Mouse (Mus musculus): ENCODE measurements around the gene Nsd2. TPM values are rescaled to one million over a fixed set of nuclear protein-coding genes. Genes with fewer than 3 reads are reported as not detected.
A peak's percentile ranks its signal among the peaks of the same experiment; 100 is the strongest.
"Not testable (repeated sequence)": the region's sequence is repeated elsewhere in the genome, so short reads cannot be mapped to it uniquely, and the experiment has no call there.

Nsd2 gene
- polyA plus RNA-seq, 1 experiment from 2014 or later, result 115 TPM

- Histone ChIP-seq H3K27me3 (no peaks in the 10 kb centered on the region), H3K27ac (replicated peaks) (peak within 1 kb of the TSS; percentile 92), H3K36me3 (peaks cover 12% of the 10 kb centered on the region; the same call in 1 of the 2 replicates), H3K9ac (replicated peaks) (peak within 1 kb of the TSS; percentile 89), H3K9me3 (peaks cover 11% of the 10 kb centered on the region; the same call in 1 of the 2 replicates), H3K4me1 (peaks cover 28% of the 10 kb centered on the region), H3K4me2 (replicated peaks) (peak within 1 kb of the TSS; percentile 68), H3K4me3 (peak within 1 kb of the TSS; percentile 87)
- peak; percentile 95 for ATAC-seq (ENCODE audit: low FRiP score, low read depth)
- under 1% methylated on average over 59 of the region's 61 CpGs for WGBS
Observed at GRCm38 (mm10) chr5:33936120-33936707, 115.7 kb downstream of the Nsd2 start, which contains the start of gene Nelfa. Nelfa (minus strand) TSS chr5:33936413.

GRCm38 (mm10) chr5:33937230-33937629 is 116.7 kb downstream of the Nsd2 start:
- H3K9me3 ChIP-seq, result peaks cover 19% of the 10 kb centered on the region
- H3K36me3 ChIP-seq, result 0 out of 2 replicates have a peak, but pooled peaks cover 8% of the 10 kb centered on the region
- H3K4me2 ChIP-seq (replicated peaks), result peak overlapping the region; percentile 68
- H3K4me1 ChIP-seq, result peaks cover 28% of the 10 kb centered on the region
- peak overlapping the region; percentile 63; the same call in 1 of the 2 replicates for H3K9ac ChIP-seq (replicated peaks)
- H3K4me3 ChIP-seq, result peak overlapping the region; percentile 87
- no peak overlapping the region for H3K27ac ChIP-seq (replicated peaks)
- 90% methylated on average over 2 of the region's 2 CpGs for WGBS
- H3K27me3 ChIP-seq, result no peaks in the 10 kb centered on the region
- ATAC-seq (ENCODE audit: low FRiP score, low read depth), result no peak

GRCm38 (mm10) chr5:33938448-33938847 is 117.9 kb downstream of the Nsd2 start:
- H3K4me2 ChIP-seq (replicated peaks), result no peak overlapping the region
- H3K27ac ChIP-seq (replicated peaks), result no peak overlapping the region
- peaks cover 27% of the 10 kb centered on the region for H3K9me3 ChIP-seq
- WGBS, result 98% methylated on average over 3 of the region's 3 CpGs
- H3K4me1 ChIP-seq, result peaks cover 28% of the 10 kb centered on the region
- H3K36me3 ChIP-seq, result 0 out of 2 replicates have a peak, but pooled peaks cover 8% of the 10 kb centered on the region
- no peak for ATAC-seq (ENCODE audit: low FRiP score, low read depth)
- H3K9ac ChIP-seq (replicated peaks), result no peak overlapping the region
- H3K4me3 ChIP-seq, result no peak overlapping the region
- no peaks in the 10 kb centered on the region for H3K27me3 ChIP-seq

- not testable (repeated sequence) for H3K4me3 ChIP-seq; H3K27me3 ChIP-seq; ATAC-seq (ENCODE audit: low FRiP score, low read depth); H3K36me3 ChIP-seq; H3K27ac ChIP-seq (replicated peaks); H3K9ac ChIP-seq (replicated peaks); H3K4me1 ChIP-seq; H3K4me2 ChIP-seq (replicated peaks)
- peaks cover 21% of the 10 kb centered on the region for H3K9me3 ChIP-seq
- WGBS, result 83% methylated on average over 16 of the region's 16 CpGs
Observed at GRCm38 (mm10) chr5:33947035-33947434, 126.5 kb downstream of the Nsd2 start.

Small RNA genes lying within 50 kb of the gene (microRNA-seq; reads per million reads assigned to microRNA genes)
- gene Mir7024, result not detected

Other genes starting within 250 kb of the Nsd2 start
- gene Fam53a, start 191.1 kb upstream of the Nsd2 start, polyA plus RNA-seq (2016; fragmentation: Nextera tagmentation; extraction: Ambion mirVana), result 47.7 and 49.2 TPM in 2 replicates
- gene Gm9903, start 190.8 kb upstream of the Nsd2 start, polyA plus RNA-seq (2016; fragmentation: Nextera tagmentation; extraction: Ambion mirVana), result 0.93 and 1.0 TPM in 2 replicates
- gene Slbp, start 168.2 kb upstream of the Nsd2 start, polyA plus RNA-seq (2016; fragmentation: Nextera tagmentation; extraction: Ambion mirVana), result 231 TPM in 2 replicates
- gene Tacc3, start 162.6 kb upstream of the Nsd2 start, polyA plus RNA-seq (2016; fragmentation: Nextera tagmentation; extraction: Ambion mirVana), result 203 and 205 TPM in 2 replicates
- 31.8 and 37.5 TPM in 2 replicates for gene Tmem129, start 162.3 kb upstream of the Nsd2 start, polyA plus RNA-seq (2016; fragmentation: Nextera tagmentation; extraction: Ambion mirVana)
- gene Fgfr3, start 99.1 kb upstream of the Nsd2 start, polyA plus RNA-seq (2016; fragmentation: Nextera tagmentation; extraction: Ambion mirVana), result 66.2 and 88.3 TPM in 2 replicates
- gene Letm1, start 37.9 kb upstream of the Nsd2 start, polyA plus RNA-seq (2016; fragmentation: Nextera tagmentation; extraction: Ambion mirVana), result 49.0 and 54.2 TPM in 2 replicates
- 62.7 and 63.3 TPM in 2 replicates for gene Nelfa, start 115.7 kb downstream of the Nsd2 start, polyA plus RNA-seq (2016; fragmentation: Nextera tagmentation; extraction: Ambion mirVana)
- 396 and 400 TPM in 2 replicates for gene Gm1673, start 162.7 kb downstream of the Nsd2 start, polyA plus RNA-seq (2016; fragmentation: Nextera tagmentation; extraction: Ambion mirVana)
- 2.7 and 3.0 TPM in 2 replicates for gene Nat8l, start 175.3 kb downstream of the Nsd2 start, polyA plus RNA-seq (2016; fragmentation: Nextera tagmentation; extraction: Ambion mirVana)

Data from midbrain, embryonic 12.5 days (tissue).